Mouse (Mus musculus): ENCODE measurements at regions not wholly inside any gene's neighbourhood (a gene's known extent, or its start where the extent isn't known, plus 50 kb on each side); places are given as distances from the start of the nearest gene placed in this dataset.

- TF ChIP-seq CTCF (IDR thresholded peaks at IDR 0.05; ENCODE audit: borderline replicate concordance, extremely low read depth, insufficient read depth, insufficient read length) (no peak), POLR2A (IDR thresholded peaks at IDR 0.05; ENCODE audit: borderline replicate concordance, extremely low read depth, insufficient read depth, insufficient read length, poor library complexity, severe bottlenecking) (no peak)
Measured at GRCm38 (mm10) chr3:155688358-155688757, 595.1 kb downstream of the Lrriq3 start.
